Mouse (Mus musculus) embryonic stem cell, embryonic (primary cell): Measurements from ENCODE around the gene Kcnj2.

Source experiments
- CTCF ChIA-PET, 4 experiments: fragments of 300-600 bp in 2 of 4; fragments of 350-600 bp in 2 of 4; sonication (Branson Sonifier 250); formaldehyde crosslinking; loops; one replicate each; lab custom pipeline; 2022; ENCODE audit warnings: inconsistent platforms in 2 of 4; lab: Charles Lee
- POLR2A ChIA-PET, 4 experiments: fragments of 300-600 bp in 2 of 4; fragments of 350-600 bp in 2 of 4; sonication (Branson Sonifier 250); formaldehyde crosslinking; loops; one replicate each; lab custom pipeline; 2022; ENCODE audit warnings: antibody characterized with exemption in 4 of 4, inconsistent platforms in 1 of 4; lab: Charles Lee

Gene Kcnj2

GRCm38 (mm10) chr11:111083009-111083408 lies 17.0 kb downstream of the Kcnj2 start:
- ChIA-PET CTCF (no interaction called here), POLR2A (interaction anchor here in 1 of 4 experiments (0.6 kb wide), 1 partner anchor 207 kb away, joined by 7 read pairs; no protein-coding TSS in a partner anchor)

- POLR2A ChIA-PET, result interaction anchor here in 1 of 4 experiments (0.7 kb wide), 1 partner anchor 1755 kb away, joined by 4 read pairs; no protein-coding TSS in a partner anchor
- CTCF ChIA-PET, result interaction anchor here in 1 of 4 experiments (0.6 kb wide), 1 partner anchor 14 kb away, joined by 4 read pairs; no protein-coding TSS in a partner anchor
Measured at GRCm38 (mm10) chr11:111086933-111087332, 21.0 kb downstream of the Kcnj2 start.

GRCm38 (mm10) chr11:111088226-111088625 lies 22.3 kb downstream of the Kcnj2 start:
- CTCF ChIA-PET, result interaction anchor here in 1 of 4 experiments (0.6 kb wide), 1 partner anchor 11 kb away, joined by 4 read pairs; no protein-coding TSS in a partner anchor
- POLR2A ChIA-PET, result no interaction called here

- POLR2A ChIA-PET, result no interaction called here
Measured at GRCm38 (mm10) chr11:111088812-111089211, 22.8 kb downstream of the Kcnj2 start.

GRCm38 (mm10) chr11:111091117-111091516 lies 25.2 kb downstream of the Kcnj2 start:
- POLR2A ChIA-PET, result no interaction called here
- CTCF ChIA-PET, result no interaction called here

More at GRCm38 (mm10) chr11:111088812-111089211, 22.8 kb downstream of the Kcnj2 start:
- CTCF ChIA-PET, result no interaction called here

GRCm38 (mm10) chr11:111092967-111093366 lies 27.0 kb downstream of the Kcnj2 start:
- ChIA-PET CTCF (no interaction called here), POLR2A (no interaction called here)

- POLR2A ChIA-PET, result no interaction called here
- CTCF ChIA-PET, result no interaction called here
Measured at GRCm38 (mm10) chr11:111096612-111097011, 30.6 kb downstream of the Kcnj2 start.

GRCm38 (mm10) chr11:111100131-111100530 lies 34.2 kb downstream of the Kcnj2 start:
- ChIA-PET CTCF (interaction anchor here in 1 of 4 experiments (0.7 kb wide), 2 partner anchors 12 to 918 kb away, joined by 4 read pairs; no protein-coding TSS in a partner anchor), POLR2A (no interaction called here)

GRCm38 (mm10) chr11:111100651-111101050 lies 34.7 kb downstream of the Kcnj2 start:
- ChIA-PET CTCF (interaction anchor here in 1 of 4 experiments (0.6 kb wide), 2 partner anchors 14 to 131 kb away, joined by 3 to 4 read pairs; no protein-coding TSS in a partner anchor), POLR2A (no interaction called here)

GRCm38 (mm10) chr11:111101620-111102176 lies 35.7 kb downstream of the Kcnj2 start:
- POLR2A ChIA-PET, result no interaction called here
- CTCF ChIA-PET, result interaction anchor here in 1 of 4 experiments (0.6 kb wide), 1 partner anchor 130 kb away, joined by 3 read pairs; no protein-coding TSS in a partner anchor

GRCm38 (mm10) chr11:111104422-111104821 lies 38.5 kb downstream of the Kcnj2 start:
- POLR2A ChIA-PET, result no interaction called here
- CTCF ChIA-PET, result no interaction called here

- ChIA-PET POLR2A (no interaction called here), CTCF (no interaction called here)
Measured at GRCm38 (mm10) chr11:111108130-111108529, 42.2 kb downstream of the Kcnj2 start.

- CTCF ChIA-PET, result interaction anchor here in 1 of 4 experiments (0.7 kb wide), 1 partner anchor 56 kb away, joined by 3 read pairs; no protein-coding TSS in a partner anchor
- POLR2A ChIA-PET, result interaction anchor here in 1 of 4 experiments (0.6 kb wide), 1 partner anchor 577 kb away, joined by 3 read pairs; no protein-coding TSS in a partner anchor
Measured at GRCm38 (mm10) chr11:111121514-111121913, 55.5 kb downstream of the Kcnj2 start.

- CTCF ChIA-PET, result no interaction called here
- POLR2A ChIA-PET, result no interaction called here
Measured at GRCm38 (mm10) chr11:111123324-111123723, 57.4 kb downstream of the Kcnj2 start.

- ChIA-PET POLR2A (no interaction called here), CTCF (no interaction called here)
Measured at GRCm38 (mm10) chr11:111125963-111126362, 60.0 kb downstream of the Kcnj2 start.
